Mouse (Mus musculus): ENCODE results near the gene Sez6l. TPM values are rescaled to one million over a fixed set of nuclear protein-coding genes. Genes with fewer than 3 reads are reported as not detected.
A peak's percentile ranks its signal among the peaks of the same experiment; 100 is the strongest.

Sez6l gene
- polyA plus RNA-seq, 1 experiment from 2014 or later, result 0.82 TPM

GRCm38 (mm10) chr5:112523796-112524195 lies 53.2 kb downstream of the Sez6l start:
- Histone ChIP-seq H3K9me3 (ENCODE audit: control insufficient read depth, low read length) (no peaks in the 10 kb centered on the region), H3K27me3 (replicated peaks; ENCODE audit: control insufficient read depth, insufficient read depth, low read length) (no peaks in the 10 kb centered on the region), H3K9ac (ENCODE audit: low read depth, low read length) (no peak overlapping the region), H3K4me2 (ENCODE audit: low read depth, low read length) (no peak overlapping the region), H3K27ac (replicated peaks; ENCODE audit: low read depth, low read length) (no peak overlapping the region), H3K4me3 (ENCODE audit: low read depth, low read length) (no peak overlapping the region), H3K36me3 (ENCODE audit: control insufficient read depth, insufficient read depth, low read length) (no peaks in the 10 kb centered on the region), H3K4me1 (ENCODE audit: control insufficient read depth, insufficient read depth, low read length) (peaks cover 16% of the 10 kb centered on the region; the same call in 1 of the 2 replicates)
- no peak for DNase-seq (ENCODE audit: low spot score)
- 100% methylated on average over 2 of the region's 2 CpGs for WGBS
- ATAC-seq (ENCODE audit: low read depth), result no peak

- Histone ChIP-seq H3K9me3 (ENCODE audit: control insufficient read depth, low read length) (no peaks in the 10 kb centered on the region), H3K27ac (replicated peaks; ENCODE audit: low read depth, low read length) (no peak overlapping the region), H3K9ac (ENCODE audit: low read depth, low read length) (no peak overlapping the region), H3K4me3 (ENCODE audit: low read depth, low read length) (no peak overlapping the region), H3K4me1 (ENCODE audit: control insufficient read depth, insufficient read depth, low read length) (peaks cover 16% of the 10 kb centered on the region; the same call in 1 of the 2 replicates), H3K4me2 (ENCODE audit: low read depth, low read length) (no peak overlapping the region), H3K36me3 (ENCODE audit: control insufficient read depth, insufficient read depth, low read length) (no peaks in the 10 kb centered on the region), H3K27me3 (replicated peaks; ENCODE audit: control insufficient read depth, insufficient read depth, low read length) (no peaks in the 10 kb centered on the region)
- ATAC-seq (ENCODE audit: low read depth) (no peak), DNase-seq (ENCODE audit: low spot score) (no peak)
- WGBS, result 84% methylated on average over 4 of the region's 4 CpGs
These were observed 53.7 kb downstream of the Sez6l start for GRCm38 (mm10) chr5:112523331-112523730.

- no peak overlapping the region for H3K4me2 ChIP-seq (ENCODE audit: low read depth, low read length)
- H3K27ac ChIP-seq (replicated peaks; ENCODE audit: low read depth, low read length), result no peak overlapping the region
- H3K27me3 ChIP-seq (replicated peaks; ENCODE audit: control insufficient read depth, insufficient read depth, low read length), result no peaks in the 10 kb centered on the region
- no peaks in the 10 kb centered on the region for H3K36me3 ChIP-seq (ENCODE audit: control insufficient read depth, insufficient read depth, low read length)
- no peak overlapping the region for H3K9ac ChIP-seq (ENCODE audit: low read depth, low read length)
- ATAC-seq (ENCODE audit: low read depth) (no peak; the same call in 1 of the 2 replicates), DNase-seq (ENCODE audit: low spot score) (no peak)
- peaks cover 16% of the 10 kb centered on the region; the same call in 1 of the 2 replicates for H3K4me1 ChIP-seq (ENCODE audit: control insufficient read depth, insufficient read depth, low read length)
- 14% methylated on average over 19 of the region's 19 CpGs for WGBS
- H3K9me3 ChIP-seq (ENCODE audit: control insufficient read depth, low read length), result no peaks in the 10 kb centered on the region
- no peak overlapping the region for H3K4me3 ChIP-seq (ENCODE audit: low read depth, low read length)
These were observed 55.1 kb downstream of the Sez6l start for GRCm38 (mm10) chr5:112521703-112522527.

- Histone ChIP-seq H3K27me3 (replicated peaks; ENCODE audit: control insufficient read depth, insufficient read depth, low read length) (no peaks in the 10 kb centered on the region), H3K4me2 (ENCODE audit: low read depth, low read length) (no peak overlapping the region), H3K27ac (replicated peaks; ENCODE audit: low read depth, low read length) (no peak overlapping the region), H3K4me1 (ENCODE audit: control insufficient read depth, insufficient read depth, low read length) (peaks cover 16% of the 10 kb centered on the region; the same call in 1 of the 2 replicates), H3K9me3 (ENCODE audit: control insufficient read depth, low read length) (no peaks in the 10 kb centered on the region), H3K4me3 (ENCODE audit: low read depth, low read length) (no peak overlapping the region), H3K36me3 (ENCODE audit: control insufficient read depth, insufficient read depth, low read length) (no peaks in the 10 kb centered on the region), H3K9ac (ENCODE audit: low read depth, low read length) (no peak overlapping the region)
- DNase-seq (ENCODE audit: low spot score) (peak; percentile 89), ATAC-seq (ENCODE audit: low read depth) (peak; percentile 85)
- WGBS, result 2% methylated on average over 8 of the region's 8 CpGs
These were observed 55.9 kb downstream of the Sez6l start for GRCm38 (mm10) chr5:112520826-112521702.

- H3K27me3 ChIP-seq (replicated peaks; ENCODE audit: control insufficient read depth, insufficient read depth, low read length), result no peaks in the 10 kb centered on the region
- H3K9ac ChIP-seq (ENCODE audit: low read depth, low read length), result no peak overlapping the region
- H3K4me3 ChIP-seq (ENCODE audit: low read depth, low read length), result no peak overlapping the region
- DNase-seq (ENCODE audit: low spot score) (no peak), ATAC-seq (ENCODE audit: low read depth) (no peak)
- no peak overlapping the region for H3K4me2 ChIP-seq (ENCODE audit: low read depth, low read length)
- H3K9me3 ChIP-seq (ENCODE audit: control insufficient read depth, low read length), result no peaks in the 10 kb centered on the region
- H3K36me3 ChIP-seq (ENCODE audit: control insufficient read depth, insufficient read depth, low read length), result no peaks in the 10 kb centered on the region
- H3K4me1 ChIP-seq (ENCODE audit: control insufficient read depth, insufficient read depth, low read length), result peaks cover 16% of the 10 kb centered on the region; the same call in 1 of the 2 replicates
- no peak overlapping the region for H3K27ac ChIP-seq (replicated peaks; ENCODE audit: low read depth, low read length)
- WGBS, result 75% methylated on average over 2 of the region's 2 CpGs
These were observed 58.2 kb downstream of the Sez6l start for GRCm38 (mm10) chr5:112518773-112519172.

GRCm38 (mm10) chr5:112517454-112517853 lies 59.5 kb downstream of the Sez6l start:
- DNase-seq (ENCODE audit: low spot score) (no peak), ATAC-seq (ENCODE audit: low read depth) (no peak)
- Histone ChIP-seq H3K4me3 (ENCODE audit: low read depth, low read length) (no peak overlapping the region), H3K27ac (replicated peaks; ENCODE audit: low read depth, low read length) (no peak overlapping the region), H3K4me2 (ENCODE audit: low read depth, low read length) (no peak overlapping the region), H3K9ac (ENCODE audit: low read depth, low read length) (no peak overlapping the region), H3K9me3 (ENCODE audit: control insufficient read depth, low read length) (no peaks in the 10 kb centered on the region), H3K36me3 (ENCODE audit: control insufficient read depth, insufficient read depth, low read length) (no peaks in the 10 kb centered on the region), H3K27me3 (replicated peaks; ENCODE audit: control insufficient read depth, insufficient read depth, low read length) (no peaks in the 10 kb centered on the region), H3K4me1 (ENCODE audit: control insufficient read depth, insufficient read depth, low read length) (peaks cover 16% of the 10 kb centered on the region; the same call in 1 of the 2 replicates)
- whole genome bisulfite sequencing, result 88% methylated on average over 9 of the region's 9 CpGs

- no peaks in the 10 kb centered on the region for H3K9me3 ChIP-seq (ENCODE audit: control insufficient read depth, low read length)
- no peak overlapping the region for H3K4me3 ChIP-seq (ENCODE audit: low read depth, low read length)
- H3K27me3 ChIP-seq (replicated peaks; ENCODE audit: control insufficient read depth, insufficient read depth, low read length), result no peaks in the 10 kb centered on the region
- WGBS, result 90% methylated on average over 3 of the region's 3 CpGs
- H3K4me2 ChIP-seq (ENCODE audit: low read depth, low read length), result no peak overlapping the region
- ATAC-seq (ENCODE audit: low read depth) (no peak), DNase-seq (ENCODE audit: low spot score) (no peak)
- H3K36me3 ChIP-seq (ENCODE audit: control insufficient read depth, insufficient read depth, low read length), result no peaks in the 10 kb centered on the region
- peaks cover 12% of the 10 kb centered on the region; the same call in 1 of the 2 replicates for H3K4me1 ChIP-seq (ENCODE audit: control insufficient read depth, insufficient read depth, low read length)
- H3K9ac ChIP-seq (ENCODE audit: low read depth, low read length), result no peak overlapping the region
- H3K27ac ChIP-seq (replicated peaks; ENCODE audit: low read depth, low read length), result no peak overlapping the region
These were observed 60.5 kb downstream of the Sez6l start for GRCm38 (mm10) chr5:112516527-112516926.

GRCm38 (mm10) chr5:112510351-112510750 lies 66.6 kb downstream of the Sez6l start:
- Histone ChIP-seq H3K4me1 (ENCODE audit: control insufficient read depth, insufficient read depth, low read length) (no peaks in the 10 kb centered on the region), H3K9me3 (ENCODE audit: control insufficient read depth, low read length) (no peaks in the 10 kb centered on the region), H3K36me3 (ENCODE audit: control insufficient read depth, insufficient read depth, low read length) (no peaks in the 10 kb centered on the region), H3K4me2 (ENCODE audit: low read depth, low read length) (no peak overlapping the region), H3K4me3 (ENCODE audit: low read depth, low read length) (no peak overlapping the region), H3K27ac (replicated peaks; ENCODE audit: low read depth, low read length) (no peak overlapping the region), H3K9ac (ENCODE audit: low read depth, low read length) (no peak overlapping the region), H3K27me3 (replicated peaks; ENCODE audit: control insufficient read depth, insufficient read depth, low read length) (no peaks in the 10 kb centered on the region)
- DNase-seq (ENCODE audit: low spot score), result no peak
- no peak for ATAC-seq (ENCODE audit: low read depth)
- WGBS, result 78% methylated on average over 8 of the region's 8 CpGs
